Mouse (Mus musculus) left cerebral cortex, adult 2 months (tissue): ENCODE measurements around the gene Cdv3. TPM values are rescaled to one million over a fixed set of nuclear protein-coding genes. Genes with fewer than 3 reads are reported as not detected.

Source experiments
- DNase-seq, 2 experiments: peaks; one replicate each; pipeline ENCODE4 v3.0.0; 2021 to 2022; ENCODE audit warnings: low spot score in 2 of 2, mixed read lengths in 1 of 2; ENCODE audit errors: extremely low spot score in 1 of 2
- H3K27ac ChIP-seq: fragments of 200-600 bp; 2 replicates; pipeline ENCODE4 v1.8.1; 2022
- H3K4me3 ChIP-seq: fragments of 200-600 bp; 2 replicates; pipeline ENCODE4 v1.8.1; 2022
- CTCF ChIP-seq: fragments of 200-600 bp; IDR thresholded peaks from 2 replicates; pipeline ENCODE4 v1.8.1; 2022; ENCODE audit warnings: antibody characterized with exemption, mild to moderate bottlenecking, moderate library complexity
- intact Hi-C: fragments of 180-260 bp; cut with DNase I; formaldehyde crosslinking; loops from one replicate; pipeline ENCODE4 v1.15.1; 2025
- long read RNA-seq, 2 experiments: library from polyadenylated mRNA; stranded (forward); transcript quantifications; one replicate each; pipeline ENCODE4 v2.0.0; 2021; ENCODE audit warnings: borderline mapping rate in 2 of 2
- total RNA-seq, 2 experiments: library from RNA; stranded (reverse); gene quantifications; 2 replicates each; pipeline ENCODE4 v1.2.3; 2021

Cdv3 gene
- 10 to 100 TPM; 74.1 to 79.7 TPM for total RNA-seq
- long read RNA-seq, experiment 1, partial matches to known transcripts, result 0 of 13 reads
- long read RNA-seq, experiment 1, other reads (novel, unspliced or antisense), result 7 of 13 reads
- long read RNA-seq, experiment 2, partial matches to known transcripts, result 0 of 3 reads
- long read RNA-seq, experiment 2, other reads (novel, unspliced or antisense), result 3 of 3 reads

DNA sequence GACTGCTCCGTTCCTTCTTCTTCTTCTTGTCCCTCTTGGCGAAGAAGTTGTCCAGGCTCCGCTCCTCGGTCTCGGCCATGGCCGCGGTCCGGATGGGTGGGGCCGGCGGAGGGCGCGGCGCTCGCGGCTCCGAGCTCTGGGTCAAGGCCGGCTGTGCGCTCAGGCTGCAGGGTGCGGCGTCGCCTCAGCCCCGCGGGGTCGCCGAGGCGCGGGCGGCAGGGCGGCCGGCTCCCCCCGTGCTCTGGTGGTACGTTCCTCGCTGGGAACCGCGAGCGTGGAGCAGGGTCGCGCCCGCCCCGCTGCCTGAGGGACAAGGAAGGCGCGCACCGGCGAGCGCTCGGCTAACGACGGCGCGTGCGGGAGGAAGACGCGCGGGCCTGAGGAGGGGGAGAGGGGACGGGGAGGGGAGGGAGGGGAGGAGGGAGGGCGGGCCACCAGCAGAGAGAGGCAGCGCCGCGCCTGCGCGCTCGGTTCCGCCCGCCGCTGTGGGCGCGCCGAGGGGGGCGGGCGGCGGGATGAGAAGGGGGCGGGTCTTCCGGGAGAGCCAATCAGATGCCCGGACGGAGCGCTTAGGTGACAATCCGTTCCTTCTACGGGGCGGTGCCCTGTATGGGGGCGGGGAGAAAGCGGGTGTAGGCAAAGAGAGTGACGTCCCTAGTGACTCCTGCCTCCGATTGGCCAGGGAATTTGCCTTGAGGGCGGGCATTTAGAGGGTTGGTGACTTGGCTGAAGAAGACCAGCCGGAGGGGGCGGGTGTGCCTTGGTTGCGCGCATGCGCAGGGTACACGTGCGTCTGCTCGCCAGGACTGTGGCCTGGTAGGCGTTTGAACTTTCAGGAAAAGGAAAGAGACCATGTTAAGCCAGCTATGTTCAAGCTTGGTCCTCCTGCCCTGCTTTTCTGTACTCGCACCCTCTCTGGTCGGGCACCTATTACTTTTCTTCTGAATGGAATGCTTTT is at the start of gene Cdv3:
Gene Cdv3, minus strand, starts transcription at position 551 of the 958 bp plus-strand sequence.
- Histone ChIP-seq H3K27ac (peak within 1 kb of the TSS; percentile 89), H3K4me3 (peak within 1 kb of the TSS; percentile 90)
- TF ChIP-seq CTCF, result no peak
- intact Hi-C loops, result loop anchor here (10.0 kb wide), 2 partner anchors 399 to 639 kb away; partner anchors contain the start of genes Nphp3 and Tmem108
- peak; percentile 96 to 99 for DNase-seq

- no peak for TF ChIP-seq CTCF
- Histone ChIP-seq H3K4me3 (no peak overlapping the region), H3K27ac (no peak overlapping the region)
- intact Hi-C loops, result no loop called here
- DNase-seq, result no peak
Observed at GRCm38 (mm10) chr9:103413457-103413856, 47.8 kb upstream of the Cdv3 start.

DNA sequence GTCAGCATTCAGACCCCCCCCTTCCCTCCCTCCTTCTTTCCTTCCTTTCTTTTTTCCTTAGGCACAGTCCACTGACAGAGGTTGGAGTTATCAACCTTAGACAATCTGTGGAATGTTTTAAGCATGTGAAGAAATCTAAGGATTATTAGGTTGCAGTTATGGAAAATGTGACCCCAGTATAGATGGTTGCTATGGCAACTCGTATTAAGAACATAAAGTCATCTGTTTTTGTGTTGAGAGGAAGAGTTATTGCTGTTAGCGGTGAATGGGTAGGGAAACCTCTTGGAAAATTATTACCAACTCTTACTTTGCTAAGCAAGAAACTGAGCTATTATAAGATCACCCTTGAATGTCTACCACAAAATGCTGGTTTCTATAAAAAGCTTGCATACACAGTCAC is 43.5 kb upstream of the Cdv3 start:
- intact Hi-C loops, result no loop called here

DNA sequence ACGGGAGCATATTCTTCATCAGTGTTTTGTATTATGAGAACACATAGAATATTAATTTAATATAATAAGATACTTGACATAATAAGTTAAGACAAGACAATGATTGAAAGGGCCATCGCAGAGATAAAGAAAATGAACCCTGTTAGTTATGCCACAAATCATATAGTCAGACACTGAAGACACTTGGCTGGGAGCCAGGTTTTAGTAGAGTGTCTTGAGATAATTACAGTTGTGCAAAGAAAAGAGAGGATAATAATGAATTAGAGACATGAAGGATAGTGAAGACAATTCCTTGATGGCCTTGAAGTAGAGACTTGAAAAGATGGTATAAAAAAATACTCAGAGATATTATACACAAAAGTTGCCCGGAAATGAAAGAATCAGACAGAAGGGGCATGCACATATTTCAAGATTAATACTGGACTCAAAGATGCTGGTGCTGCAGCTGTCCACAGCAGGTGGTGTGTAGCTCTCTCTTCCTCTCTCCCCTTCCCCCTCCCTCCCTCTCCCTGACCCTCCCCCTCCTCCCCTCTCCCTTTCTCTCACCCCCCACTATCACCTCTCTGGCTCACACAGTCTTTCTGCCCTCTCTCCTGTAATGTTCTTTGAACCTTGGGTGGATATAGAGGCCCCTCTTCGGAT is 42.6 kb upstream of the Cdv3 start:
- TF ChIP-seq CTCF, result no peak
- Histone ChIP-seq H3K27ac (no peak overlapping the region), H3K4me3 (no peak overlapping the region)
- no peak for DNase-seq
- intact Hi-C loops, result no loop called here

More for the DNA sequence above, 43.5 kb upstream of the Cdv3 start:
- no peak for DNase-seq
- H3K27ac ChIP-seq, result no peak overlapping the region
- no peak for TF ChIP-seq CTCF
- H3K4me3 ChIP-seq, result no peak overlapping the region

DNA sequence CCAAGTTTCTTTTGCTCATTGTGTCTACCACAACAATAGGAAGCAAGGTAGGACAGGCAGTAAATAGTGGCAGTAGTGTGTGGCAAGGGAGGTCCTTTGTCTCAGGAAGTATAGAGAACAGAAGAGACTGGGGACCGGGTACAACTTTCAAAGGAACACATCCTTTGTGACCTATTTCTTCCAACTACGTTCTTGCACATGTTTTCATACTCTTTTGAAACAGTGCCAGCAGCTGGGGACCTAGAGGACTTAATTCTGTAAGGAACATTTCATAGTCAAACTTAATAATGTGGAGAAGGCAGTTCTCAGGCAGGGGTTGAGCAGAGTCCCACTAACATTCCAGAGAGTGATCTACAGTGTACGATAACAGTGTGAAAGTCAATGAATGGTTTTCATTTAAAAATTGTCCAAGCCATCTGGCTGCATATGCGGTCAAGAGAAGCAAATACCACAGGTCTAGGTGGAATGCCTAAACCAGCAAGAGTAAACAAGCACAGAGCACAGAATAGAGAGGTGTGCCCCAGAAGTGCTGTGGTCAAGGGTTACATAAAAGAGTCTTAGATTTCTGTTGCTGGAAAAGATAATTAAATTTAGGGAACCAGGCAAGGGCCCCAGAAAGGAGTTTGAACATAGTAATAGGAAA is 37.8 kb upstream of the Cdv3 start:
- intact Hi-C loops, result no loop called here
- no peak overlapping the region for H3K4me3 ChIP-seq
- no peak for DNase-seq
- no peak overlapping the region for H3K27ac ChIP-seq
- no peak for TF ChIP-seq CTCF

GRCm38 (mm10) chr9:103398509-103399157 is 33.0 kb upstream of the Cdv3 start:
- Histone ChIP-seq H3K27ac (no peak overlapping the region), H3K4me3 (no peak overlapping the region)
- DNase-seq, result peak in 1 of 2 experiments; percentile 12
- TF ChIP-seq CTCF, result no peak
- intact Hi-C loops, result no loop called here

GRCm38 (mm10) chr9:103393256-103393655 is 27.6 kb upstream of the Cdv3 start:
- Histone ChIP-seq H3K27ac (no peak overlapping the region), H3K4me3 (no peak overlapping the region)
- TF ChIP-seq CTCF, result no peak
- DNase-seq, result no peak
- intact Hi-C loops, result no loop called here

GRCm38 (mm10) chr9:103391796-103392372 is 26.2 kb upstream of the Cdv3 start:
- TF ChIP-seq CTCF, result no peak
- no peak overlapping the region for H3K27ac ChIP-seq
- H3K4me3 ChIP-seq, result no peak overlapping the region
- DNase-seq, result no peak
- intact Hi-C loops, result no loop called here

- Histone ChIP-seq H3K27ac (no peak overlapping the region), H3K4me3 (no peak overlapping the region)
- no peak for TF ChIP-seq CTCF
- intact Hi-C loops, result no loop called here
- DNase-seq, result no peak
Observed at GRCm38 (mm10) chr9:103389261-103389660, 23.6 kb upstream of the Cdv3 start.

DNA sequence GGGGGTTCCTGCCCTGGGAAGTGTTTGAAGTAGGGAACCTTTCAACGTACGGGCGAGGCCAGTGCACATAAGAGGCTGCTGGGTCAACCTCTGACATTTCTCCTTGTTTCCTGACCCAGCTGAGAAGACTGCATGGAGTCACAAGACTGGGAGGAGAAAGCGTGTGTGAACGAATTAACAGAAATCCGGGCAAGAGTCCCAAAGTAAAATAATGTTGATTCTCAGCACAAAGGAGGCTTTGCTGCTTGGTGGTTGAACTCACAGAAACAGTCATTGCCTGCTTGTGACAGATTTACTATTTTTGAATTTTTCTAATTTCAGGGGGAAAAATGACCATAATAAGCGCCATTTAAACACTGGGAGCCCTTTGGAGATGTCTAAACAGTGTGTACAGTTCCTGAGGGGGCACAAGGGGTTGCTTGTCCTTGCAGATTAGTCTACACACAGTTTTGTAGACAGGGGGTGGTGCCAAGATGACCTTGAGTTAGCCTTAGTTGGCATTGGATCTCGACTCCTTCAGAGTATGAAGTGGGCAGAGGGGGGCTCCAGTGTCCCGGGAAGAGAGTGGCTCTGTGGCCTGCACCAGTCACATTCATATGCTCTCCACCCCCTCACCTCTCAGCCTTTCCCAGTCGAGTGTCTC is 21.5 kb upstream of the Cdv3 start:
- Histone ChIP-seq H3K27ac (no peak overlapping the region), H3K4me3 (no peak overlapping the region)
- no peak for DNase-seq
- no peak for TF ChIP-seq CTCF
- intact Hi-C loops, result no loop called here
